Mouse (Mus musculus): ENCODE data around the gene Trak1. TPM values are rescaled to one million over a fixed set of nuclear protein-coding genes. Genes with fewer than 3 reads are reported as not detected.

Trak1 gene
- 26.0 to 55.3 TPM (median 29.2 TPM) in 3 replicates for total RNA-seq (2017)

DNA sequence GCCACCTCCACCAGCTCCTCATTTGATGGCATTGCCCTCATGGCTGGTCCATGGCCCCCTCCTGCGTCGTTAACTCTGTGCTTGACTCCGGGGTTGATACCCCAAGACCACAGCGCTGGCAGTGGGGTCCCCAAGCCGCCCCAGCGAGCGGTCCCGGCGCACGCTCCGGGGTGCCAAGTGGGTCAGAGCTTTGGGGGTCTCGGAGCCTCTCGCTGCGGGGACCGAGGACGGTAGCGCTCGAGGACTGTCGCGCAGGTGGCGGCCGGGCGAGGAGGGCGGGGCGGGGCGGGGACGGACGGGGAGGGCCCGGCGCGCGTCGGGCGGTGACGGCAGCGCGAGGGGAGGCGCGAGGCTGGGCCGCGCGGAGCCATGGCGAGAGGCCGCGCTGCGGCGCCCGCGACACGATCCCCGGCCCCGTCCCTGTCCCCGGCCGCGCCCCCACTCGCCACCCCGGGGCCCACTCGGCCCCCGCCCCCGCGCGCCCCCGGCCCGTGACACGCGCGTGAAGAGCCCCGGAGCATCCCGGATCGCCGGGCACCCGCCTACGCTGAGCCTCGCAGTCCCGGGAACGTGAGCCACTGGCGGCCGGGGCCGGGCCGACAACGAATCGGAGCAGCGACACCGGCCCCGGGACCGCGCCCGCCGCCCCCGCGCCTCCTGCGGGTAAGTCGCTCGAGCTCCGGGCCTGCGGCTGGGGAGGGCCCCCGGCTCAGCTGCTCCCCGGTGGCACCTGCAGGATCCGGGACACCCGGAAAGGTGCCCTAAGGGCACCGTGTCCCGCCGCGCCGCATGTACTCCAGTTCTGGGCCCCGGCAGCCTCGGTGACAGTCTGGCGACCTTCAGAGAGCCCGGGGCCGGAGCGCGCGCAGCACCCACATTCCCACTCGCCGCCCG, at the start of gene Trak1:
Gene Trak1, plus strand, starts transcription at position 332 of the 894 bp plus-strand sequence.
- ATAC-seq (replicated peaks; ENCODE audit: insufficient number of reproducible peaks, low FRiP score, low TSS enrichment, poor library complexity, severe bottlenecking), result 0 out of 2 replicates have a peak, but pooled peaks have one; percentile 14

- ATAC-seq (replicated peaks; ENCODE audit: insufficient number of reproducible peaks, low FRiP score, low TSS enrichment, poor library complexity, severe bottlenecking), result 0 out of 2 replicates have a peak, but pooled peaks have one; percentile 42
Measured at GRCm38 (mm10) chr9:121247956-121248775, 49.1 kb upstream of the Trak1 start.

DNA sequence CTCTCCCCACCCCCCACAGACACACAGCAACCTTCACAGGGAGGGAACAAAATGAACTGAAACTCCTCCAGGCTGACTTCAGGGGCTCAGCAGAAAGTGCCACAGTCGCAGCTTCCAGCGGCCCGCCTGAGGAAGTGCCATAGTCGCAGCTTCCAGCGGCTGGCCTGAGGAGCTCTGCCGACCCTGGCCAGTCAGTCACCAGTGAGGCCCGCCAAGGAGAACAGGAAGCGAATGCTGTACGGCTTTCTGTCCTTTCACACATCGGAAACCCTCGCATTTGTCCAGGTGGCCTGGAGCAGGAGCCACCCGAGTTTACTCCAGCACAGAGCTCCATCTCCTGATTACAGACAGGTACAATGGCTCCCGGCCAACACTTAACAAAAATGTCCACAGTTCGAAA, 47.5 kb upstream of the Trak1 start:
- ATAC-seq (replicated peaks; ENCODE audit: insufficient number of reproducible peaks, low FRiP score, low TSS enrichment, poor library complexity, severe bottlenecking), result no peak

DNA sequence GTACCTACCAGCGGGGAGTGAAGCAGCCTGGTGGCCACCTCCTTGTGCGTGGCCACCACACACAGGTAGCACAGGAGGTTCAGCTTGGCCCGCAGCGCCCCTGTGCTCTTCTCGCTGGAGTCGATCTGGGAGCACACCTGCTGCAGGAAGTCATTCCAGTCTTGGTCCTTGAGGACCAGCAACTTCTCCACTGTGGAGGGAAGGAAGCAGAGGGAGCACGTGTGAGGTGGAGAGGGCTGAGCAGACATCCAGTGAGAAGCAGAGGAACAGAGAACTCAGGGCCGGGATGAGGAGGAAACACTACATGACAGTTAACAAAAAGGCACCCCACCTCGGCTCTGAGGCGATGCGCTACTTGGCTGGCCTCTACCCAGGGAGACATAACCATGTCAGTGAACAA, 46.4 kb upstream of the Trak1 start:
- ATAC-seq (replicated peaks; ENCODE audit: insufficient number of reproducible peaks, low FRiP score, low TSS enrichment, poor library complexity, severe bottlenecking), result no peak

DNA sequence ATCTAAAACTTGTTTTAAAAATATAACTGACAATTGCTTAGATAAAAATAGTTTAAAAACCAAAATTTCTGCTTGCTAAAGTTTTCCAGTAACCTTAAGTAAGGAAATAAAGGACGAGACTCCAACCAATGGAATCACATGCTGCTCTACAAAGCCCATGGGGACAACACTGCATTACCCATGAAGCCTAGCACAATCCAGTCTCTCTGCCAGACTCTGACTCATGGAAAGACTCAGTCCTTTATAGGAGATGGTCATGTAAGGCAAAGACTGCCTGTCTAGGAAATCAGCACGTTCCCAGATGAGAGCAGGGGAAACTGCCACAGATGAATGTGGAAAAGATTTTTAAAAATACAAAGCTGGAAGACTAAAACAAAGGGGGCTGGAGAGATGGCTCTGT, 43.3 kb upstream of the Trak1 start:
- no peak for ATAC-seq (replicated peaks; ENCODE audit: insufficient number of reproducible peaks, low FRiP score, low TSS enrichment, poor library complexity, severe bottlenecking)

DNA sequence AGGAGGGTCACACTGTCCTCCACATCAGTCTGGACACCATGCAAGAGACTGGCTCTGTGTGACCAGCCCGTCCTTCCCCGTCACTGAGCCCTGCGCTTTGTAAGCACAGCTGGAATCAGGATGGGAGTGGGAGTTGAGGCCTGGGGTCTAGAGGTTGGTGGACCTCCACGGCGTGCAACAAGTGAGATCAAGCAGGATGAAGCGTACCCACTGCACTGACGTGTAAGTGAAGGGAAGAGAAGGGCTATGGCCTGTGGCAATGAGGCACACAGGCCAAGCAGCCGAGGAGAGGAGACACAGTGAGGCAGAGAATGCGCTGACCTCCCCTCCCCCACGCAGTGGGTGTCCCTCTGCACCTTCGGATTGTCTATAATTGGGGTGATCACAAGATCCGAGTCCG, 42.5 kb upstream of the Trak1 start:
- ATAC-seq (replicated peaks; ENCODE audit: insufficient number of reproducible peaks, low FRiP score, low TSS enrichment, poor library complexity, severe bottlenecking), result no peak

DNA sequence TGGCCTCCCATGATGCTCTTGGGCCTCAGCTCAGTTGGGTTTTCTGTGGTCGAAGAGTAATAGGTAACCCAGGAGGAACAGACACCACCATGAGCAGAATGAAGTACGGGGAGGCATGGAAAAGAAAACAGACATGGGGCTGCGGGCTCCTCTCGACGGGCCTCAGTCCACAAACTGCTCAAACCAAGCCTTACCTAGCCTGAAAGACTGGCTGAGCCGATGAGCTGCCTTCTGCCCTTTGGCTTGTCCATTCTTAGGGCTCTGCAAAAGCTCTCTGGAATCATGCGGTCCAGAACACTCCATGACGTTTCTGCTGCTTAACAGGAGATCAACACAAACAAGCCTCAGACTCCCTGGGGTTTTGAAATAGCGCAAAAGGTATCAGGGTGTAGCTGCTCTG, 40.2 kb upstream of the Trak1 start:
- no peak for ATAC-seq (replicated peaks; ENCODE audit: insufficient number of reproducible peaks, low FRiP score, low TSS enrichment, poor library complexity, severe bottlenecking)

DNA sequence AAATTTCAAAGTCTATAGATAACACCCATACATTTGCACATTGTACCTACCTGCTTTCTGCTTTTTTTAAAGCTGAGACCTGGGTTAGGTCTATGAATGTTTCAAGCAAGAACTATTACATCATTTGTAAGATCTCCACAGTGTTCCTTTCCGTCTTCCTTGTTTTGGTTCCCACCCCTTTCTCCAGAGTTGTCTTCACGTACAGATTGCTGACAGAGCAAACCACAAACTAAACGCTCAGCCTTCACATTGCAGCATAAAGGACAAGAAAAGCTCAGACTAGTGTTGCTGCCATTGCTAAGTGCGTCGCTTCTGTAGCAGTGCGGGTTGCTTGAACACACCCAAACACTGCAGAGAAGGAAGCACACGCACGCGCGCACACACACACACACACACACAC, 32.0 kb upstream of the Trak1 start:
- no peak for ATAC-seq (replicated peaks; ENCODE audit: insufficient number of reproducible peaks, low FRiP score, low TSS enrichment, poor library complexity, severe bottlenecking)

DNA sequence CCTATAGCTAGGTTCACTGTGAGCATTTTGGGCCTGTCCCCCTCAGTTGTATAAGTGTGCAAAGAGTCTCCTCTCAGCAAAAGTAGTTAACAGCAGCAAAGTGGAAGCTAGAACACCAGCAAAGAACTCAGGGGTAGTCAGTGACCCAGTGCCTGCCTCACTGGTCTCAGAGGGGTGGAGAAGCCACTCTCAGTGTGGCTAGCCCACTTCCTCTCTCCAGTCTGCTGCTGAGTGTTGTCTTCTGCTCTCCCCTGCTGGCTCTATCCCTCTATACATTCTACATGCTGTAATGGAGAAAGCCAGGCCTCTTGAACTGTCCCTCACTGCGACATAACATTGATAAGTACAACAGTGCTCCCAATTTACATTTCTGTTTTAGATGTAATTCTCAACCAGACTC, 26.2 kb upstream of the Trak1 start:
- ATAC-seq (replicated peaks; ENCODE audit: insufficient number of reproducible peaks, low FRiP score, low TSS enrichment, poor library complexity, severe bottlenecking), result no peak

DNA sequence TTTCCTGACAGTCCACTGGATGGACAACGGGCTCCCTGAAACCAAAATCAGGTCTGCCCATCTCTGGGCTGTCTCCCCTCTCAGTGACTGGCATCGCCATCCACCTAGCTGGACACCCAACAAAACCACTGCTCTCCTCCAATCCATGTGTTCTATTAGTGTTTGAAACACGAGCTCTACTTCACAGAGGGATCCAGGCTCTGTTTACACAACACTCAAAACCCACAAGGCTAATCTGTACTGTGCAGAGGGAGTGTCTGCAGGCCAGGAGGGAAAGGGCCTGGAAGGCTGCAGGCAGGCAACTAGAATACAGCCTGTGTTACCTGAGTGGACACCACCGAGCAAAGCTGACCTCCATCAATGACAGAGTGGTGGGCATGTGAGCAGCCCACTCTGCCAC, 25.7 kb upstream of the Trak1 start:
- no peak for ATAC-seq (replicated peaks; ENCODE audit: insufficient number of reproducible peaks, low FRiP score, low TSS enrichment, poor library complexity, severe bottlenecking)

DNA sequence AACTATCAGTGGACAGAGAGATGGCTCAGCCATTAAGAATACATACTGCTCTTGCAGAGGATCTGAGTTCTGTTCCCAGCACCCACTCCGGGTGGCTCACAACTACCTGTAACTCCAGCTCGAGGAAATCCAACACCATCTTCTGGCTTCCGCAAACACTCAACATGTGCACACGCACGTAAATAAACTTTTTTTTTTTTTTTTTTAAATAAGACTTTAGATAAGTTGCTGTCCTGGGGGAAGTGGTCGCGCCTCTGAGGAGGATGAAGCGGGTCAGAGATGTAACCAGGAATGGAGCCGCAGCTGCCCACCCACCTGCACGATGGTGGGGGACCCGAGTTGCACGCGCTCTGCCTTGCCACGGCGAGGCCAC, 20.6 kb upstream of the Trak1 start:
- ATAC-seq (replicated peaks; ENCODE audit: insufficient number of reproducible peaks, low FRiP score, low TSS enrichment, poor library complexity, severe bottlenecking), result no peak

DNA sequence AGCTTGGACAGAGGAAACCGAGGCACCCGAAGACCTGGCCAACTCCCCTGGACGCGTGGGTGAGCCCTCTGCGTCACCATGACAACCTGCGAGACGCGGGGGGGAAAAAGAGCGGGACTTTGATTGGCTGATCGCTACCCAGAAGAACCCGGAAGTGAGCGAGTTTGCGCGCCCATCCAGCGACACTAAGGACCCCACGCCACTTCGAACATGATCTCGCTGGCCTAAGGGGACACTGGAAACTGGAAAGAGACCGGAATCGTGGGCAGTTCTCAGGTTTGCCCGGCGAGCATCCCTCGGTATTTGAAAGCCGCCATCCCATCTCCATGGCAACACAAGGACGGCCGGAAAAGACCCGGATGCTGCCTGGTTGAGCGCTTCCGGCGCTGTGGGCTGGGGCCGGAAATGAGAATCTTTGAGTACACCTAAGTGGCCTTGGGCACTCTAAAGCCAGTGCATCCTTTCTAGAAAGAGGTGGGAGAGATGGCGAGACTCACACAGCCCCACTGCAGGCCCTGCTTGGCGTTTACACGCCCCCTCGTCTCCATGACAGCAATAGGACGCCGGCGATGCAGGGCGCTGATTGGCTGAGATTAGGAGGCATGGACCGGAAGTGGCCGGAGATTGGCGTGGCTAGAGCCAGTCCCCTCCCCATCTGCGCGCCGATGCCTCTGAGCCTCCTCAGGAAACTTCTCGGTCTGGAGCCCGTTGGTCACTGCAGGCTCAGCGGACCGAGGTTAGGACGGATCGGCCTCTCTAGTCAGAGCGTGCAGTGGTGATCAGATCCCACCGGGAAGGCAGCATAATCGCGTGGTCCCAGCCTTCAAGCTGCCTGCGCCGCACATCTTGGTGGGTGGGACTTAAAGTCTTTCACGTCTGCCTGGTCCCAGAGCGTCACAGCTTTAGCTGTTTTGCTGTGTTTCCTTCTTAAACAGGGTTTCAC, 19.9 kb upstream of the Trak1 start, which contains the start of gene Ulk4:
Gene Ulk4, minus strand, starts transcription at position 80 of the 943 bp plus-strand sequence.
- peak; percentile 92 for ATAC-seq (replicated peaks; ENCODE audit: insufficient number of reproducible peaks, low FRiP score, low TSS enrichment, poor library complexity, severe bottlenecking)

GRCm38 (mm10) chr9:121279216-121279615, 18.1 kb upstream of the Trak1 start:
- ATAC-seq (replicated peaks; ENCODE audit: insufficient number of reproducible peaks, low FRiP score, low TSS enrichment, poor library complexity, severe bottlenecking), result no peak

GRCm38 (mm10) chr9:121281891-121282290, 15.4 kb upstream of the Trak1 start:
- no peak for ATAC-seq (replicated peaks; ENCODE audit: insufficient number of reproducible peaks, low FRiP score, low TSS enrichment, poor library complexity, severe bottlenecking)

- ATAC-seq (replicated peaks; ENCODE audit: insufficient number of reproducible peaks, low FRiP score, low TSS enrichment, poor library complexity, severe bottlenecking), result no peak
Measured at GRCm38 (mm10) chr9:121283620-121284185, 13.6 kb upstream of the Trak1 start.

DNA sequence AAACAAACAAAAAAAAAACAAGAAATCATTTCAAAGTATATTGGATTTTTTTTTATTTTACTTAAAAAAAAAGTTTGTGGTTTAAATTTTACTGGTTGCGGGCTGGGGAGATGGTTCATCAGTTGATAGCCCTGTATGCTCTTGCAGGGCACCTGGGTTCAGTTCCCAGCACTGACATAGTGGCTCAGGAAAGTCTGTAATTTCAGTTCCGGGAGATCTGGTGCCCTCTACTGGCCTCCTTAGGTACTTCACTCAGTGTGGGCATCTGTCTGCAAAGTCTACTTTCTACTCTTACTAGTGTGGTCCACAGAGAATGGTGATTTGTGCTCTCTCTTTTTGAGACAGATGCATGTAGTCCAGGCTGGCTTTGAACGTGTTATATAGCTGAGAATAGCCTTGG, 12.9 kb upstream of the Trak1 start:
- ATAC-seq (replicated peaks; ENCODE audit: insufficient number of reproducible peaks, low FRiP score, low TSS enrichment, poor library complexity, severe bottlenecking), result peak; percentile 67; the same call in 1 of the 2 replicates

- peak; percentile 73 for ATAC-seq (replicated peaks; ENCODE audit: insufficient number of reproducible peaks, low FRiP score, low TSS enrichment, poor library complexity, severe bottlenecking)
Measured at GRCm38 (mm10) chr9:121285341-121286324, 11.7 kb upstream of the Trak1 start.

Measured in monocyte, adult 5-6 weeks (primary cell).